Mouse (Mus musculus): Measurements from ENCODE around the gene Pds5b. TPM values are rescaled to one million over a fixed set of nuclear protein-coding genes. Genes with fewer than 3 reads are reported as not detected.
"Not testable (repeated sequence)": the region's sequence is repeated elsewhere in the genome, so short reads cannot be mapped to it uniquely, and the experiment has no call there.

Pds5b gene
- polyA plus RNA-seq, 1 experiment from 2014 or later = 8.4 TPM

DNA sequence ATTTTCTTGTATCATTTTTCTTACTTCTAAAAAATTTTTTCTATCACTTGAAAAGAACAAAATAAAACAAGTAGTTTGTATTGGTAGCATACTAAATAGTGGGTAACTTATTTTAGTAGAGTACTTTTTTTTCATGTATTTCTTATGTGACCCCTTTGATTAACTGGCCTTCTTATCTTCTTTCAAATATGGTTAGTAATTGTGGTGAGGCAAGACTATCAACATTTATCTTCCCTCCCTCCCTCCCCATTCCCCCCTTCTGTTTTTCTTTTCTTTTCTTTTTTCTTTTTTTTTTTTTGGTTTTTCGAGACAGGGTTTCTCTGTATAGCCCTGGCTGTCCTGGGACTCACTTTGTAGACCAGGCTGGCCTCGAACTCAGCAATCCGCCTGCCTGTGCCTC is 63.5 kb downstream of the Pds5b start:
- WGBS (ENCODE audit: missing documents) = 92% methylated on average over 2 of the region's 3 CpGs
- not testable (repeated sequence) for H3K36me3 ChIP-seq (ENCODE audit: inconsistent target)

DNA sequence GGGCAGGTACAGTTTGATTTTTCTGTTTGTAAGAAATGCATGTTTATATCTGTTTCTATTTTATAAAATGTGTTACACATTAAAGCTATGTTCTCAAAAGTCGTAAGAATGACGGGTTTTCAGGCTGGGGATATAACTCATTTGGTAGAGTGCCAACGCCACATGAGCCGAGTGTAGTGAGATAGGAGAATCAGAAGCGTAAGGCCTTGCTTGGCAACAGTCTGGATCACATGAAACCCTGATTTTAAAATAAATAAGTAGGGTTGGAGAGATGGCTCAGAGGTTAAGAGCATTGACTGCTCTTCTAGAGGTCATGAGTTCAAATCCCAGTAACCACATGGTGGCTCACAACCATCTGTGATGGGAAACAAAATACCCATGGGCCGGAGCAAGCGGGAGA is 65.8 kb downstream of the Pds5b start:
- WGBS (ENCODE audit: missing documents) = 94% methylated on average over 7 of the region's 7 CpGs
- no peaks in the 10 kb centered on the region for H3K79me2 ChIP-seq (ENCODE audit: inconsistent target)
- no peak overlapping the region for H3K27ac ChIP-seq
- no peaks in the 10 kb centered on the region; the same call in 1 of the 2 replicates for H3K36me3 ChIP-seq (ENCODE audit: inconsistent target)
- no peak overlapping the region for H3K4me3 ChIP-seq (ENCODE audit: inconsistent target)

More for the DNA sequence above, 63.5 kb downstream of the Pds5b start:
- H3K4me3 ChIP-seq (ENCODE audit: inconsistent target); H3K79me2 ChIP-seq (ENCODE audit: inconsistent target); H3K27ac ChIP-seq: not testable (repeated sequence)

DNA sequence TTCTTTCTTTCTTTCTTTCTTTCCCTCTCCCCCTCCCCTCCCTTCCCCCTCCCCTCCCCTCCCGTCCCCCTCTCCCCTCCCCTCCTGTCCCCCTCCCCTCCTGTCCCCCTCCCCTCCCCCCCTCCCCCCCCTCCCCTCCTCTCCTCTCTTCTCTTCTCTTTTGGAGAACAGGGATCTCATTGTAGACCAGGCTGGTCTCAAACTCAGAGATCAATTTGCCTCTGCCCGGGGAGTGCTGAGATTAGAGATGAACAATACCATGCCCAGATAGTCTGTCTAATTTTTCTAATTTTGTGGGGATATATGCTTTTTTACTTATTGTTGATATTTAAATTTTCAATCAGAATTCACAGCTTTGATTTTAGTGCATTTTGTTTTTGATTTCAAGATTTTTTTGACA is 67.1 kb downstream of the Pds5b start:
- no peak overlapping the region for H3K4me3 ChIP-seq (ENCODE audit: inconsistent target)
- H3K27ac ChIP-seq = no peak overlapping the region
- H3K79me2 ChIP-seq (ENCODE audit: inconsistent target) = no peaks in the 10 kb centered on the region
- WGBS (ENCODE audit: missing documents) = 100% methylated on average over 1 of the region's 2 CpGs
- no peaks in the 10 kb centered on the region; the same call in 1 of the 2 replicates for H3K36me3 ChIP-seq (ENCODE audit: inconsistent target)

DNA sequence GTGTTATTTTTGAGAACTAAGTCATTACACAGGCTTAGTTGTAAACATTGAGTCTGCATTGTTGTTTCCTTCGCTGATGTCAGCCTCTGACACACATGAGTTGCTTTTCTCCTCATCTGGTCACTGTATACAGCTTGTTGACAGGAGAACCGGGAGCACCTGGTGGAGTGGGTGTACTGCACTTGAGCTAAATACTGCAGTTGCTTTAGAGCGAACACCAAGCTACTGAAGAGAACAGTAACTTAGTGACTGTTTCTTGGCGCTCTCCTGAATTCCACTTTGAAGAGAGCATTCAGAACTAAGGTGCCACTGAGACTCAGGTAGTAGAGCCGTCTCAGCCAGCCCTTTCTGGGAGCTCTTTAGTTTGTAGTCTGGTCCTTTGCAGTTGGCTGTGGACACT is 83.1 kb downstream of the Pds5b start:
- WGBS (ENCODE audit: missing documents) = 93% methylated on average over 5 of the region's 5 CpGs
- Histone ChIP-seq H3K27ac (no peak overlapping the region), H3K36me3 (ENCODE audit: inconsistent target) (0 out of 2 replicates have a peak, but pooled peaks cover 5% of the 10 kb centered on the region), H3K79me2 (ENCODE audit: inconsistent target) (no peaks in the 10 kb centered on the region), H3K4me3 (ENCODE audit: inconsistent target) (no peak overlapping the region)

DNA sequence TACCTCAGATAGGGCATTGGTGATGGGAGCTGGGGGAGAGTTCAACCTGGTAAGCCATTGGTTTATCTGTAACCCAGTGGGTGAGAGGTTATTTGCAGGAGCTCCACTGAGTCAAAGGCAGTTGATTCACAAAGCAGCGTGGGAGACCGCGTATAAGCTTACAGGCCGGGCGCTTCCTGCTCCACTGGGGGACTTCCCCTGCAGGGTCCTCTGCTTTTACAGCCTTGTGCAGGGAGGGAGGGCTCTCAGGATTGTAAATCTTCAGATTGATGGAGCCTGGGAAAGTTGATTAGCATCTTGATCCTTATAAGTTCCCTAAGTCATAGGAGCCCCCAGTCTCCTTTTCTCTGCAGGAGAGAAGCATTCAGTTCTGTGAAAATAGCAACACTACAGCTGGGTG is 98.9 kb downstream of the Pds5b start:
- Histone ChIP-seq H3K79me2 (ENCODE audit: inconsistent target) (no peaks in the 10 kb centered on the region), H3K4me3 (ENCODE audit: inconsistent target) (no peak overlapping the region), H3K36me3 (ENCODE audit: inconsistent target) (no peaks in the 10 kb centered on the region), H3K27ac (no peak overlapping the region)
- 80% methylated on average over 3 of the region's 5 CpGs for WGBS (ENCODE audit: missing documents)

DNA sequence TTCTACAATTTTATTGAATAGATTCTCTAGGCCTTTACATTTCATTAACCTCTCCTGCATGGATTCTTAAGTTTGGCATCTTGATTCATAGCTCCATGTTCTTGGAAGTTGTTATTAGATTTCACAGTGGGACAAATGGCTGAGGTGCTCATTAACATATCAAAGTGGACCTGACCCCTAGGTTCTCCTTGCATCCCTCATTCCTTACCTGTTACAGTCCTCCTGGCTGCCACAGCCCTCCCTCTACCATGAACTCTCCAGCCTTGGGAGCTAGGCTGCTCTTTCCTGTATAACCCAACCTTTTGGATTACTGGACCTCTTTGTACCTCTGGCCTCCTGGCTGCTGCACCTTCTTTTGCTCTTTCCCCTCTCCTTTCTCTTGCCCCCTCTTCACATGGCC is 99.5 kb downstream of the Pds5b start:
- H3K27ac ChIP-seq = no peak overlapping the region
- no peaks in the 10 kb centered on the region for H3K79me2 ChIP-seq (ENCODE audit: inconsistent target)
- H3K36me3 ChIP-seq (ENCODE audit: inconsistent target) = no peaks in the 10 kb centered on the region
- no peak overlapping the region for H3K4me3 ChIP-seq (ENCODE audit: inconsistent target)

DNA sequence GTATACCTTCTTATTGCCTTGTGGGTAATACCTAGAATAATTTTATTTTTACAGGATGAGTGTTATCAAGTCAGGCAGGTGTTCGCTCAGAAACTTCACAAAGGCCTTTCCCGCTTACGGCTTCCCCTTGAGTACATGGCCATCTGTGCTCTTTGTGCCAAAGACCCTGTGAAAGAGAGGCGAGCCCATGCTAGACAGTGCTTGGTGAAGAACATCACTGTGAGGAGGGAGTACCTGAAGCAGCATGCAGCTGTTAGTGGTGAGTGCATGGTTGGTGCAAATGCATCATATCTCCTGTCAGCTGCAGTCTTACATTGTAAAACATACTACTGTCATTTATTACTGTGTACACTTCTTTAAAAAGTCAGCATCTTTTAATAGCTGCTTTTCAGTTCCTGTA is 114.7 kb downstream of the Pds5b start:
- Histone ChIP-seq H3K27ac (no peak overlapping the region), H3K4me3 (ENCODE audit: inconsistent target) (no peak overlapping the region), H3K36me3 (ENCODE audit: inconsistent target) (peaks cover 3% of the 10 kb centered on the region; the same call in 1 of the 2 replicates), H3K79me2 (ENCODE audit: inconsistent target) (no peaks in the 10 kb centered on the region)
- WGBS (ENCODE audit: missing documents) = 100% methylated on average over 4 of the region's 4 CpGs

DNA sequence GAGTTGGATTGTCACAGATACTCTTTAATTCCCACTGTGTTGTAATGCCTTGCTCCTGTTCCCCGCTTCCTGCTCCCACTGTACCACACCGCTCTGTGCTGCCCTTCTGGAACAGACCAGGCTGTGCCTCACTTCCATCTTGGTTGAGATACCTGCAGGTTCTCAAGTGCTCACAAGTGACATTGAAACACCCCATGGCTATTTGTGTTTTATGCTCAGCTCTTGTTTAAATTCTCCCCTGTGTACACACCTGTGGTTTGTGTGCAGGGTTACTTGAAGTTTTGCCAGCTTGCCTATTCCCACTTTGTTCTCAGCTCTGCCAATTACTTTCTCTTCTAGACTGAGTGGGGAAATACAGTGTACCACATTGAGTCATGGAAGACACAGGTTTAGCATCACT is 115.5 kb downstream of the Pds5b start:
- H3K79me2 ChIP-seq (ENCODE audit: inconsistent target) = no peaks in the 10 kb centered on the region
- H3K36me3 ChIP-seq (ENCODE audit: inconsistent target) = no peaks in the 10 kb centered on the region; the same call in 1 of the 2 replicates
- H3K27ac ChIP-seq = no peak overlapping the region
- no peak overlapping the region for H3K4me3 ChIP-seq (ENCODE audit: inconsistent target)
- 97% methylated on average over 2 of the region's 2 CpGs for WGBS (ENCODE audit: missing documents)

DNA sequence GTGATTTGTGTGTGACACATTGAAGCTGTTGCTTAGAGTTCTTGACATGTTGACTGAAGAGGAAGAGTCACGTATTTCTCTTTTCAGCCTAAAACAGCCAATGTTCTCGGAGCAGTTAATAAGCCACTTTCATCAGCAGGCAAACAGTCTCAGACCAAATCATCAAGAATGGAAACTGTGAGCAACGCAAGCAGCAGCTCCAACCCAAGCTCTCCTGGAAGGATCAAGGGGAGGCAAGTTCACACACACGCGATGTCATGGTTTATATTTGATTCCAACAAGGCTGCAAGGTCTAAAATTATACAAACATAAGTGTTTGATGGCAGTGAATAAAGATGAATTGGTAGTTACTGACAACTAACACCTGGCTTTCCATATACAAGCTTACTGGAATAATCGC is 120.6 kb downstream of the Pds5b start:
- Histone ChIP-seq H3K36me3 (ENCODE audit: inconsistent target) (peaks cover 6% of the 10 kb centered on the region; the same call in 1 of the 2 replicates), H3K79me2 (ENCODE audit: inconsistent target) (no peaks in the 10 kb centered on the region), H3K27ac (no peak overlapping the region), H3K4me3 (ENCODE audit: inconsistent target) (no peak overlapping the region)
- WGBS (ENCODE audit: missing documents) = 98% methylated on average over 6 of the region's 6 CpGs

DNA sequence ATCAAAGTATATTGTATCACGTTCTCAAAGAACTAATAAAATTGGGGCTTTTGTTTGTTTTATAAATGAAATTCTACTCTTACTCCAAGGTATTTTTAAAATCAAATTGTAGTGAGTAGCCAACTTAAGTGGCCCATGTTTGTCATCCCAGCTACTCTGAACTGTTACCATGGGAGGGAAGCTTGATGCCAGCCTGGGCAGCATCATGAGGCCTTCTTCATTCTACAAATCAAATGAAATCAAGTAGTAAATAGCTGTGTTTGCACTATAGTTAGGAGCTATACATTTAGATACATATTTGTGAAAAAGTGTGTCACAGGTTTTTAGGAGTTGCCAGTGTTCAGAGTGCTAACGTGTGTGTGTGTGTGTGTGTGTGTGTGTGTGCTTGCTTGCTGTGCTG is 126.5 kb downstream of the Pds5b start:
- no peak overlapping the region for H3K4me3 ChIP-seq (ENCODE audit: inconsistent target)
- WGBS (ENCODE audit: missing documents) = 91% methylated on average over 2 of the region's 2 CpGs
- H3K36me3 ChIP-seq (ENCODE audit: inconsistent target) = peaks cover 6% of the 10 kb centered on the region; the same call in 1 of the 2 replicates
- no peak overlapping the region for H3K27ac ChIP-seq
- H3K79me2 ChIP-seq (ENCODE audit: inconsistent target) = no peaks in the 10 kb centered on the region

DNA sequence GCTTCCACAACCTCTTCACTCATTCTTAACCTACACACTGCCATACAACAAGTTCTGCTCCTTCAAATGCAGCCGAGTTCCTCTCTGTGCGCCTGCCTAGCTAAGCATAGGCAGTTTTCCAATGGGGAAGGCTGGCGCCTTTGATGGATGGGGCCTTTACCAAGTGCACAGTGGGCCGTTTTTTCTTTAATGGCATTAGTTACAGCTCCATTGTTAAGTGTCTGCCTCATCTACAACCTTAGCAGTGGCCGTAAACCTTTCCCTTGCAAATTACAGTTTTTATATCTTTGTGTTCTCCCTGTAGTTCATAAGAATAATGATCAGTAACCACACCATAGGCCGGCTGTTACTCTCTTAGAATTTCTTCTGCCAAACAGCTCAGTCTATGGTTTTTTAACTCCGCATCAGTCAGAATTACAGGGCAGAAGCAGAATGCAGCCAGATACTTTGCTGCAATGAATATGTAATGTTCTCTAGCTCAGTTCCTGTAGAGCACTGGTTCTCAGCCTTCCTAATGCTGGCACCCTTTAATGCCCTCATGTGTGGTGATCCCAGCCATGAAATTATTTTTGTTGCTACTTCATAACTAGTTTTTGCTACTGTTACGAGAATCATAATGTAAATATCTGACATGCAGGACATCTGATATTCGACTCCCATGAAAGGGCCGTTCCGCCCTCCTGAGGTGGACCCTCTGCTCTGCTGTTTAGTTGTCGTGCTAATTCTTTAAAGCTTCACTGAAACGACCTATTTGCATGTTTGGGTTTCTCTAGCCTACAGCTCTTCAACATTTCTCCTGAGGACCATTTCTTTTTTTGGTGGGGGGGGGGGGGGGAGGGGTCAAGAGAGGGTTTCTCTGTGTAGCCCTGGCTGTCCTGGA is 140.8 kb downstream of the Pds5b start:
- no peaks in the 10 kb centered on the region for H3K79me2 ChIP-seq (ENCODE audit: inconsistent target)
- WGBS (ENCODE audit: missing documents) = 99% methylated on average over 13 of the region's 13 CpGs
- H3K4me3 ChIP-seq (ENCODE audit: inconsistent target) = no peak overlapping the region
- no peak overlapping the region for H3K27ac ChIP-seq
- no peaks in the 10 kb centered on the region for H3K36me3 ChIP-seq (ENCODE audit: inconsistent target)

DNA sequence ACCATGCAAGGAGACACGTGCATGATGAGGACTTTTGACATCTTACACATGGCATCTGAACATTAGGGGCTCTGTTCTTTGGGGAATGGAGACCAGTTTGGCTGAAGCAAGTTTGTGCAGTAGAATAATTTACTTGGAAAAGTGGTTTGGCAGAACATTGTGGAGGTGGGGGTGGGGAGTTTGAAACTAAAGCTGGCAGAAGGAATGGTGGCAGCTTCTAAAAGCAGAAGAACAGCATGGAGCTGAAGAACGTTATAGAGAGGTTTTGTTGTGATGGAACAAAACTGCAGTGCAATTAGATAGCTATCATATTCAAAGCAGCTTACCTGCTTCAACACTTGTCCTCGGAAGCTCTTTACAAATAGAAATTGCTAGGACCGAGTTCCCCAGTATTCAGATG is 141.9 kb downstream of the Pds5b start:
- WGBS (ENCODE audit: missing documents) = 94% methylated on average over 4 of the region's 4 CpGs

DNA sequence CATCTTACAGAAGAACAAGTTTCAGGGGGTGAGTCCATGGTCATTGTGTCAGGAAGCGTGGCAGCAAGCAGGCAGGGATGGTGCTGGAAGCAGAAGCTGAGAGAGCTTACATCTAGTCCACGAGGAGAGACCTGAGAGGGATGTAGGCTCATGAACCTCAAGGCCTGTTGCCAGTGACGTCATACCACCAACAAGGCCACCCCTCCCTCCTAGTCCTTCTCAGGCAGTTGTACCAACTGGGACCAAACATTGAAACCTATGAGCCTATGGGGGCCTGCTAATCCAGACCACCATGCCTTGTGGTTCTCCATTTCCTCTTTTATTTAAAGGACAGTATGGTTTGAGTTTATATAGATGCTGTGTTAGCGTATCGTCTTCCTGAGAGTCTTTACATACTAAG is 143.2 kb downstream of the Pds5b start:
- 90% methylated on average over 5 of the region's 5 CpGs for WGBS (ENCODE audit: missing documents)
- Histone ChIP-seq H3K36me3 (ENCODE audit: inconsistent target) (no peaks in the 10 kb centered on the region), H3K4me3 (ENCODE audit: inconsistent target) (no peak overlapping the region), H3K27ac (no peak overlapping the region), H3K79me2 (ENCODE audit: inconsistent target) (no peaks in the 10 kb centered on the region)

More for the DNA sequence above, 141.9 kb downstream of the Pds5b start:
- Histone ChIP-seq H3K36me3 (ENCODE audit: inconsistent target) (no peaks in the 10 kb centered on the region), H3K79me2 (ENCODE audit: inconsistent target) (no peaks in the 10 kb centered on the region), H3K4me3 (ENCODE audit: inconsistent target) (no peak overlapping the region), H3K27ac (no peak overlapping the region)

DNA sequence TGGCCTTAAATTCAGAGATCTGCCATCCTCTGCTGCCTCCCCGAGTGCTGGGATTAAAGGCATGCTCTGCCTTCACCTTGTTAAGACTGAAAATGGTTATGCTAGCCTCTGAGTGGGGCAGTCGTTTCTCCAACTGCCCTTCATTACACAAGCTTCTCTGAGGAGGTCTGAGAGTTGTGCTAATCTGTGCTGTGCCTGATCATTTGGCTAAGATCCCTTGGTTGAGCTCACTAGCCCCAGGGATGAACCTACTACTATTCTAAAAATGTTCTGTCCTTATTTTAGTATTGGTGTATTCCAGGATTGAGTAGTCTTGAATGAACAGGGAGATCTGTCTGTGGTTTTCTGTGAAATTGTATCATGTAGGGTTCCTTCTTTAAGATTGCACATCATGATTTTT is 144.5 kb downstream of the Pds5b start:
- H3K36me3 ChIP-seq (ENCODE audit: inconsistent target) = no peaks in the 10 kb centered on the region
- no peak overlapping the region for H3K27ac ChIP-seq
- WGBS (ENCODE audit: missing documents) = 73% methylated on average over 2 of the region's 2 CpGs
- no peaks in the 10 kb centered on the region for H3K79me2 ChIP-seq (ENCODE audit: inconsistent target)
- no peak overlapping the region for H3K4me3 ChIP-seq (ENCODE audit: inconsistent target)

DNA sequence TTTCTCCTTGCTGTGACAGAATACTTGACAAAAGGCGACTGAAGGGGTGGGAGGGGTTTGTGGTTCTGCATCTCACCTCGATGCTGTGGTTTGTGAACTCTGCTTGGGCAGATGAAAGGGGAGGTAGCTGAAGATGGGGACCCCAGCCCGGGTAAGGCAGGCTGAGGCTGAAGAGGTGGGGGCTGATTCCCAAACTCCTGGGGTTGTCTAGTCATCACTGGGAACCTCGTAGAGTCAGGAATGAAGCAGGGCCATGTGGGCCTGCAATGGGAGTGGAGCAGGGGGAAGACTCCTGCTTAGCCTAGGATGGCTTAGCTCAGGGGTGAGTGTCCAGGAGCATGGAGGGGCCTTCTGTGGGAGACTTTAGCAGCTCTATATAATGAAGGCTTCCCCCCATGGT is 145.3 kb downstream of the Pds5b start:
- Histone ChIP-seq H3K79me2 (ENCODE audit: inconsistent target) (no peaks in the 10 kb centered on the region), H3K27ac (no peak overlapping the region), H3K36me3 (ENCODE audit: inconsistent target) (no peaks in the 10 kb centered on the region), H3K4me3 (ENCODE audit: inconsistent target) (no peak overlapping the region)
- WGBS (ENCODE audit: missing documents) = 48% methylated on average over 4 of the region's 4 CpGs

DNA sequence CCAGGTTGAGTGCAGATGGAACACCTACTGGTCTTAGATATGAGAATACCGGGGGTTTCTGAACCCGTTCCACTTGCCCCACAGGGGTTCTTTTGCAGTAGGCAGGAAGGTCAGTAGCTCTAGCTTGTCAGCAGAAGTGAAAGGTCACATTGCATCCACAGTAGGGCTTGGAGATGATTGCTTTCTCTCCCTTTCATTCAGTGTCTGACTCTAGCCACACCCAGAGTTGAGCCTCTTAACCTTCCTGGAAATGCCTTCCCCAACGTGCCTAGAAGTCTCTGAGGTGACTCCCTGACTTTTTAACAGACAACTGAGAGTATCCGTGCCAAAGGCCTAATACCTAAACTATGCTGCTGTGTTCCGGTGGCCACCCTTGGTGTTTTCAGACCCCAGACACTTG is 146.0 kb downstream of the Pds5b start:
- Histone ChIP-seq H3K79me2 (ENCODE audit: inconsistent target) (no peaks in the 10 kb centered on the region), H3K4me3 (ENCODE audit: inconsistent target) (no peak overlapping the region), H3K27ac (no peak overlapping the region), H3K36me3 (ENCODE audit: inconsistent target) (no peaks in the 10 kb centered on the region)
- 81% methylated on average over 5 of the region's 5 CpGs for WGBS (ENCODE audit: missing documents)

All from macrophage (primary cell).